Mouse (Mus musculus): ENCODE data around the gene Gm14288.
"Not testable (repeated sequence)": the region's sequence is repeated elsewhere in the genome, so short reads cannot be mapped to it uniquely, and the experiment has no call there.

Gene Gm14288

DNA sequence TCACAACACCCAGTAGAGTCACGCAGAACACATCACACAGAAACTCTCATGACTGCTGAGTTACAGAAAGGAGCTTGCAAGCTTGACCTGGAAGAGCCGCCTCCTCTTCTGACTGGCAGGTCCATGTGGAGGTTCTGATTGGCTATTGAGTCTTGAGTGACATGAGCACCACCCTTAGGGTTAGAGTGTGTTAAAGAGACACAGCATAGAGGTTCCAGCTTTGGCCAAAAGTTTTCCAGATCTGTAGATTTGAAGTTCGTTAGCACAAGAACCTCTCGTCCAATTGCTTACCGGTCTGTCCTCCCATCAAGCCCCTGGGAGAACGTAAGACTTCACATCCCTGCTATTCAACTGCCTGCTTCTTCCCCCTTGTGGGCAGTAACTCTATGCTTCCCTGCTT lies at the start of gene Gm14288:
Gene Gm14288 (minus strand): TSS at position 101 of the 400 bp plus-strand sequence.
- not testable (repeated sequence) for H3K9me3 ChIP-seq (ENCODE audit: low read length); H3K4me1 ChIP-seq (replicated peaks; ENCODE audit: low read depth, low read length); H3K36me3 ChIP-seq (ENCODE audit: insufficient read depth, low read length); H3K4me3 ChIP-seq (replicated peaks; ENCODE audit: low read length); H3K27me3 ChIP-seq (ENCODE audit: insufficient read depth, low read length)

- not testable (repeated sequence) for H3K4me3 ChIP-seq (replicated peaks; ENCODE audit: low read length); H3K36me3 ChIP-seq (ENCODE audit: insufficient read depth, low read length); H3K9me3 ChIP-seq (ENCODE audit: low read length); H3K4me1 ChIP-seq (replicated peaks; ENCODE audit: low read depth, low read length); H3K27me3 ChIP-seq (ENCODE audit: insufficient read depth, low read length)
These were observed 59.7 kb downstream of the Gm14288 start, which contains the start of gene Gm2007 for GRCm38 (mm10) chr2:175741237-175741636. Gm2007 (plus strand) TSS chr2:175741537.

Data from E14TG2a.4 (cell line).